Mouse (Mus musculus) intestine, embryonic 16.5 days (tissue): Measurements from ENCODE around the gene Gapdh. TPM values are rescaled to one million over a fixed set of nuclear protein-coding genes. Genes with fewer than 3 reads are reported as not detected.
A peak's percentile ranks its signal among the peaks of the same experiment; 100 is the strongest.

Experiments used
- ATAC-seq: fragments of 200-750 bp; cut with Nextera tagmentation; 2 replicates; pipeline ENCODE4 v1.8.0; 2017; ENCODE audit warnings: moderate TSS enrichment, moderate library complexity
- H3K27ac ChIP-seq: fragments of 300-500 bp; sonication (generic); 2 replicates; pipeline ENCODE4 v1.5.1; 2014; ENCODE audit warnings: mild to moderate bottlenecking, low read length
- H3K27me3 ChIP-seq: fragments of 300-500 bp; sonication (generic); replicated peaks from 2 replicates; pipeline ENCODE4 v1.6.1; 2014; ENCODE audit warnings: low read length, control low read depth, mixed read lengths; ENCODE audit not compliant: control insufficient read depth, insufficient read depth
- H3K36me3 ChIP-seq: fragments of 300-500 bp; sonication (generic); 2 replicates; pipeline ENCODE4 v1.6.1; 2014; ENCODE audit warnings: low read length, control low read depth; ENCODE audit not compliant: control insufficient read depth, insufficient read depth
- H3K4me1 ChIP-seq: fragments of 300-500 bp; sonication (generic); 2 replicates; pipeline ENCODE4 v1.6.1; 2014; ENCODE audit warnings: low read length, control low read depth, mixed read lengths; ENCODE audit not compliant: control insufficient read depth, insufficient read depth
- H3K4me2 ChIP-seq: fragments of 300-500 bp; sonication (generic); 2 replicates; pipeline ENCODE4 v1.6.1; 2014; ENCODE audit warnings: low read depth, low read length, control low read depth
- H3K4me3 ChIP-seq: fragments of 300-500 bp; sonication (generic); 2 replicates; pipeline ENCODE4 v1.5.1; 2014; ENCODE audit warnings: mild to moderate bottlenecking, low read length
- H3K9ac ChIP-seq: fragments of 300-500 bp; sonication (generic); 2 replicates; pipeline ENCODE4 v1.6.1; 2014; ENCODE audit warnings: low read depth, low read length
- H3K9me3 ChIP-seq: fragments of 300-500 bp; sonication (generic); 2 replicates; pipeline ENCODE4 v1.6.1; 2016; ENCODE audit warnings: low read length, control low read depth; ENCODE audit not compliant: control insufficient read depth
- WGBS: fragments of 180-500 bp; shearing (Covaris S2); extraction: QIAGEN DNeasy Blood & Tissue Kit; methylation state at CpG from one replicate; pipeline ENCODE4 v1.1.7; 2014; 5-methylcytosine and 5-hydroxymethylcytosine counted together
- microRNA-seq: library from miRNA; unstranded; fragments of <30 nt; microRNA quantifications from one replicate; pipeline ENCODE4, GENCODE M21; 2016
- polyA plus RNA-seq: library from polyadenylated mRNA; unstranded; fragments of >200 nt; fragmentation: Nextera tagmentation; extraction: Ambion mirVana; gene quantifications from 2 replicates; pipeline ENCODE4 v1.2.1, GENCODE M21; 2015

Gene Gapdh
- polyA plus RNA-seq, 1 experiment from 2014 or later = 2,328 TPM

DNA sequence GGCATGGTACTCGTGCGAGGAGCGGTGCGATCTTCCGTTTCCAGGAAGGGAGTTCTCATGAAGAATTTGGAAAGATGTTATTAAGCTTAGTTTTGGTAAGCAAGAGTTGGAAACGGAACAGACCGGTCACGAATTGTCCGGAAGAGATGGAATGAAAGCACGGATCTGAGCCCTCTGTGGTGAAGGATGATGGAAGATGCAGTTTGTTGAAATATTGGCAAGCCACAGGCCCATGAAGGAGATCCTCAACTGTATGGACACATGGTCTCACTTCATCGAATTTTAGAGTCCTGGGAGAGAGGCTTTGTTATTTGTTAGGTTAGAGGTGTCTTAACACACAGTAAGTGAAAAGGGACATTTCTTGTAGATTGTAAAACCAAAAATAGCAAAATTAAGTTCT lies 33.8 kb downstream of the Gapdh start:
- H3K4me1 ChIP-seq = peaks cover 9% of the 10 kb centered on the region
- peaks cover 28% of the 10 kb centered on the region for H3K36me3 ChIP-seq
- H3K9me3 ChIP-seq = no peaks in the 10 kb centered on the region
- no peaks in the 10 kb centered on the region for H3K27me3 ChIP-seq
- no peak overlapping the region for H3K27ac ChIP-seq
- H3K4me2 ChIP-seq = peak overlapping the region; percentile 76
- H3K9ac ChIP-seq = peak overlapping the region; percentile 80
- peak overlapping the region; percentile 96 for H3K4me3 ChIP-seq
- no peak for ATAC-seq
- 6% methylated on average over 11 of the region's 11 CpGs for WGBS

DNA sequence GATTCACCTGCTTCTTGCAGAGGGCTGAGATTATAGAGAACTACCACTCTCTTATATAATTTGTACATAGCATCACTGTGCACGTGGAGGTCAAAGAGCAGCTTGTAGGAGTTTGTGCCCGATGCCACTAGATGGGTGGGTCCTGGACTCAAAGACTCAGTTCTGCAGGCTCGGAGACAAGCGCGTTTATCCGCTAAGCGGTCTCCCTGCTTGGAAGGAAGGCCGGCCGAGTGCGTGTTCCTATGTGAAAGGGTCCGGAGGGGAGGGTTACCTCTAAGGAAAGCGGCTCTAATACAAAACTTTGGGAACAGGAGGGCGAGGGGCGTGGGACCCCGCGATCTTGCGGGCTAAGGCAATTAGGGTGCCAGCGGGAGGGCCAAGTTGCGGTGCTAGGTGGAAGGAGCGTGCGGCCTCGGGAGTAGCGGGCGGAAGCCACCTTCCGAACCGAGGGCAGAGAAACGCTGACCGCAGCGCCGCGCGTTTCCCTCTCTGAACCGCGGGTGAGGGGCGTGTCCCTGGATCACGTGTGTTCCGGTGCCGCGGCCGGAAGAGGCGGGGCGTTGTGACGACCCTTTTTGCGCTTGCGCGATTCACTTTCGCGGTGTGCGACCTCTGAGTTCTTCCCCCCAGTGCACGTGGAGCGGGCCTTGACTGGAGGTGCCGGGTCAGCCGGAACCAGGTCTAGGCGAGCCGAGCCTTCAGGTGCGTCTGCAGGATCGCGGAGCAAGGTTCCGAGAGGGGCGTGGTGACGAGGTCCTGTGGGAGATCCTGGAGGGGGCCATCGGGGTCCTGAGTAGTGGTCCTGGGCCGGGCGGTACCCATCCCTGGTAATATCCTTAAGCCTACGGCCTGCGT lies 34.7 kb downstream of the Gapdh start, which contains the start of gene Nop2:
Nop2 (plus strand) TSS at position 608 of the 855 bp plus-strand sequence.
- under 1% methylated on average over 66 of the region's 66 CpGs for WGBS
- H3K36me3 ChIP-seq = peaks cover 21% of the 10 kb centered on the region

DNA sequence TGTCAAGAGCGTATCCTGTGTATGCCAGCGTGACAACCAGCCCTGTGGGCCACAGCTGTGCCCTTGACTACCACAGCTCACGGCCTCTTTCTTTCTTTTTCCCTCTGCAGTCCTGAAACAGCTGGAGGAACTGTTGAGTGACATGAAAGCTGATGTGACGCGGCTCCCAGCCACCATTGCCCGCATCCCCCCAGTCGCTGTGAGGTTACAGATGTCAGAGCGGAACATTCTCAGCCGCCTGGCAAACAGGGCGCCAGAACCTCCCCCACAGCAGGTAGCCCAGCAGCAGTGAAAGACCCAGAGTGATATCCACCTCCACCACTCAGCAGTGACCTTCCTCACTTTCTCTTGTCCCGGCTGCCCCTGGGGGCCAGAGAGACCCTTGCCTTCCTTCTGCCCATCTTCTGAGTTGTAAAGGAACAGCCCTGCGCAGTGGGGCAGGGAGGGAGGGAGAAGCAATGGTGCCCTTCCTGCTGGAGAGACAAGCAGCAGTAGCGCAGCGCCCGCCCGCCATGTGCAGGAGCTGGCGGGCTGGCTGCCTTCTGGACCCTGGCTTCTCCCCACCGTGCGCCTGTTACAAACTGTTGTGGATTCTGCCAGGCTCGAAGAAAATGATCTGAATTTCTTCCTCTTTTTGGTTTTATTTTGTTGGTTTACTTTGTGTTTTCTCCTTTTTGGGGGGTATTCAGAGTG lies 36.4 kb downstream of the Gapdh start:
- Histone ChIP-seq H3K9me3 (no peaks in the 10 kb centered on the region), H3K27ac (no peak overlapping the region), H3K9ac (no peak overlapping the region), H3K36me3 (peaks cover 21% of the 10 kb centered on the region), H3K4me3 (no peak overlapping the region), H3K4me1 (peaks cover 9% of the 10 kb centered on the region), H3K4me2 (no peak overlapping the region), H3K27me3 (no peaks in the 10 kb centered on the region)
- 87% methylated on average over 20 of the region's 20 CpGs for WGBS
- no peak for ATAC-seq

More for the DNA sequence above, 34.7 kb downstream of the Gapdh start, which contains the start of gene Nop2:
- H3K9me3 ChIP-seq = no peaks in the 10 kb centered on the region
- H3K27me3 ChIP-seq = no peaks in the 10 kb centered on the region
- peak; percentile 95 for ATAC-seq
- peak within 1 kb of the TSS; percentile 88 for H3K27ac ChIP-seq
- H3K9ac ChIP-seq = peak within 1 kb of the TSS; percentile 80
- peak within 1 kb of the TSS; percentile 76 for H3K4me2 ChIP-seq
- H3K4me1 ChIP-seq = peaks cover 9% of the 10 kb centered on the region
- peak within 1 kb of the TSS; percentile 96 for H3K4me3 ChIP-seq

DNA sequence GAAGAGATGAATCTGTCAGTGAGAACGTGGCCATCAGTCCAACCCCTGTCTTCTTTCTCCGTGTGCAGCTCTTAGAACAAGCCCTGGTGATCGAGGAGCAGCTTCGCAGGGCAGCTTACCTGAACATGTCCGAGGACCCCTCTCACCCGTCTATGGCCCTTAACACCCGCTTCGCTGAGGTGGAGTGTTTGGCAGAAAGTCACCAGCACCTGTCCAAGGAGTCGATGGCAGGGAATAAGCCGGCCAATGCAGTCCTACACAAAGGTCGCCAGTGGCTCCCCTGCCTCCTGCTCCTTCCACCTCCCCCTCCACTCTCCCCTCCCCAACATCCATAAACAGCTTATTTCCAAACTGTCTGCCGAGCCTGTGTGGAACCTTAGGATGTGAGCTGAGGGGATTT lies 37.5 kb downstream of the Gapdh start:
- H3K27me3 ChIP-seq = no peaks in the 10 kb centered on the region
- no peak overlapping the region for H3K27ac ChIP-seq
- peaks cover 9% of the 10 kb centered on the region for H3K4me1 ChIP-seq
- no peak overlapping the region for H3K4me2 ChIP-seq
- H3K9ac ChIP-seq = no peak overlapping the region
- peaks cover 12% of the 10 kb centered on the region for H3K36me3 ChIP-seq
- H3K4me3 ChIP-seq = no peak overlapping the region
- H3K9me3 ChIP-seq = no peaks in the 10 kb centered on the region
- no peak for ATAC-seq
- 89% methylated on average over 12 of the region's 12 CpGs for WGBS

DNA sequence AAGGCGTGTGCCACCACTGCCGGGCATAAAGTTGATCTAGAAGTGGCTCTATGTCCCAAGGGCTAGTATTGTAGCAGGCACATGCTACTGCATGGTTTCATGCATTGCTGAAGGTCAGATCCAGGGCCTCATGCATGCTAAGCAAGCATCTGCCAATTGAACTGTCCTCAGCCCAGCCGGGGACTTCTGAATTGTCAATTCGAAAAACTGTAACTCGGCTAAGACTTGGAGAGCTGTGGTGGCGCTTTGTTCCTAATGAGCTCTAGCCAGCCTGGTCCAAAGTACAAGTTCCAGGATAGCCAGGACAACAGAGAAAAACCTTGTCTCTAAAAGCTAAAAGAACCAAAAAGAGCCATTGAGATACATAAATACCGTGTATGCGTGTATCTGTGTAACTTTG lies 46.9 kb downstream of the Gapdh start:
- no peak for ATAC-seq
- Histone ChIP-seq H3K27ac (no peak overlapping the region), H3K4me3 (no peak overlapping the region), H3K36me3 (peaks cover 27% of the 10 kb centered on the region), H3K4me2 (no peak overlapping the region), H3K27me3 (no peaks in the 10 kb centered on the region), H3K4me1 (no peaks in the 10 kb centered on the region), H3K9me3 (no peaks in the 10 kb centered on the region), H3K9ac (no peak overlapping the region)
- WGBS = 92% methylated on average over 8 of the region's 8 CpGs

DNA sequence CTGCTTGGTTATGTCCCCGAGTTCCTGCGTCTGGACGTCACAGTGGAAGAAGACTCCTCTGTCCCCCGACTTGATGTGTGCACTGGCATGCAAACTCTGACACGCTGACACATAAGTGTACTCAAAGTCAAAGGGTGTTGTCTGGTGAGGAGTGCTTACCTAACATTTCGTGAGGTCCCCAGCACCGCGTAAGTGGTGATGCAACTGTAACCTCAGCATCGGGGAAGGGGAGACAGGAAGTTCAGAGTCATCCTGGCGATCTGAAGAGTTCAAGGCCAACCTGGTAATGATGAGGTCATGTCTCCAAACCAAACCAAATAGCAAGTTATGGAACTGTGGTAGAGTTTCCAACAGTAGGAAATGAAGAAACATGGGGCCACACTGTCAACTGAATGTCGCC lies 53.7 kb downstream of the Gapdh start:
- Histone ChIP-seq H3K4me3 (no peak overlapping the region), H3K9me3 (no peaks in the 10 kb centered on the region), H3K9ac (no peak overlapping the region), H3K4me1 (no peaks in the 10 kb centered on the region), H3K27ac (no peak overlapping the region), H3K36me3 (peaks cover 64% of the 10 kb centered on the region), H3K27me3 (no peaks in the 10 kb centered on the region), H3K4me2 (no peak overlapping the region)
- WGBS = 89% methylated on average over 11 of the region's 11 CpGs
- no peak for ATAC-seq

Small RNAs within 50 kb of the gene (microRNA-seq; reads per million reads assigned to microRNA genes)
- 0.68 reads per million for gene Mir3098

Other genes with a start within 250 kb of the Gapdh start
- 87.8 and 173 TPM in 2 replicates for gene Ptms, start 246.4 kb downstream of the Gapdh start, polyA plus RNA-seq
- gene Mlf2, start 235.1 kb downstream of the Gapdh start, polyA plus RNA-seq = 296 and 299 TPM in 2 replicates
- gene Cops7a, start 200.9 kb downstream of the Gapdh start, polyA plus RNA-seq = 170 and 176 TPM in 2 replicates
- gene Pianp, start 169.8 kb downstream of the Gapdh start, polyA plus RNA-seq = 1.9 and 2.0 TPM in 2 replicates
- 8.9 and 10.3 TPM in 2 replicates for gene Zfp384, start 157.3 kb downstream of the Gapdh start, polyA plus RNA-seq
- gene Ing4, start 126.7 kb downstream of the Gapdh start, polyA plus RNA-seq = 96.0 and 105 TPM in 2 replicates
- 9.8 and 10.6 TPM in 2 replicates for gene Acrbp, start 116.8 kb downstream of the Gapdh start, polyA plus RNA-seq
- 9.4 and 9.7 TPM in 2 replicates for gene Lpar5, start 98.5 kb downstream of the Gapdh start, polyA plus RNA-seq
- gene Chd4, start 70.5 kb downstream of the Gapdh start, polyA plus RNA-seq = 41.3 and 44.8 TPM in 2 replicates
- gene Nop2, start 34.6 kb downstream of the Gapdh start, polyA plus RNA-seq = 59.5 and 66.8 TPM in 2 replicates
- gene Iffo1, start 21.2 kb downstream of the Gapdh start, polyA plus RNA-seq = 4.5 and 5.3 TPM in 2 replicates
- 67.8 and 78.0 TPM in 2 replicates for gene Ncapd2, start 25.2 kb upstream of the Gapdh start, polyA plus RNA-seq
- 267 and 284 TPM in 2 replicates for gene Mrpl51, start 25.3 kb upstream of the Gapdh start, polyA plus RNA-seq
- gene Vamp1, start 49.1 kb upstream of the Gapdh start, polyA plus RNA-seq = 5.0 and 5.9 TPM in 2 replicates
- gene Tapbpl, start 65.4 kb upstream of the Gapdh start, polyA plus RNA-seq = 13.3 and 14.4 TPM in 2 replicates
- gene Cd27, start 70.5 kb upstream of the Gapdh start, polyA plus RNA-seq = 2.0 and 2.3 TPM in 2 replicates
- 0.09 and 0.17 TPM in 2 replicates for gene Tuba3a, start 119.6 kb upstream of the Gapdh start, polyA plus RNA-seq
- 106 and 107 TPM in 2 replicates for gene Ltbr, start 147.4 kb upstream of the Gapdh start, polyA plus RNA-seq
- gene Scnn1a, start 154.2 kb upstream of the Gapdh start, polyA plus RNA-seq = 5.0 and 7.6 TPM in 2 replicates
- gene Tnfrsf1a, start 182.9 kb upstream of the Gapdh start, polyA plus RNA-seq = 90.0 and 95.3 TPM in 2 replicates
- 13.2 and 19.1 TPM in 2 replicates for gene Plekhg6, start 214.3 kb upstream of the Gapdh start, polyA plus RNA-seq